Mouse (Mus musculus): ENCODE results near the gene Lhx3. TPM values are rescaled to one million over a fixed set of nuclear protein-coding genes. Genes with fewer than 3 reads are reported as not detected.

Gene Lhx3
- polyA plus RNA-seq, 1 experiment: not detected

DNA sequence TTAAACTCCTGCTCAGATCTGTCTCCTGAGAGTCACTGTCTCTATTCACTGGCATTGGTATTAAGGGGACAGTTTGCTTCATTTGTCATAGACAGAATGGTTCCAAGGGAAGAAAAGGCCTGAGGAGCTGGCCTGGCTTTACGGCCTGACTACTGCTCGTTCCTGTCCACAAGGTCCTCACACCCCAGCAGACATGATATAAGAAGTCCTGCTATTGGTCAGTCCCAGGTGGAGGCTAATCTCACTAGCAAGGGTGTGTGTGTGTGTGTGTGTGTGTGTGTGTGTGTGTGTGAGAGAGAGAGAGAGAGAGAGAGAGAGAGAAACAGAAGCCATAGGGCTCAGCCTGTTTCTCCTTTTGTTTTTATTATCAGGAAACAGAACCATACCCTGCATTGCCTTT lies 30.9 kb downstream of the Lhx3 start:
- Histone ChIP-seq H3K4me3 (replicated peaks; ENCODE audit: extremely low read depth, low read depth, low read length) (no peak overlapping the region), H3K4me1 (ENCODE audit: control insufficient read depth, insufficient read depth, low read length) (no peaks in the 10 kb centered on the region)
- WGBS: 45% methylated on average over 2 of the region's 2 CpGs
- DNase-seq: no peak
- TF ChIP-seq POLR2A (IDR thresholded peaks at IDR 0.05; ENCODE audit: borderline replicate concordance, extremely low read depth, low read depth, low read length): no peak
- no peak for TF ChIP-seq CTCF (IDR thresholded peaks at IDR 0.05; ENCODE audit: insufficient read depth, low read length)

DNA sequence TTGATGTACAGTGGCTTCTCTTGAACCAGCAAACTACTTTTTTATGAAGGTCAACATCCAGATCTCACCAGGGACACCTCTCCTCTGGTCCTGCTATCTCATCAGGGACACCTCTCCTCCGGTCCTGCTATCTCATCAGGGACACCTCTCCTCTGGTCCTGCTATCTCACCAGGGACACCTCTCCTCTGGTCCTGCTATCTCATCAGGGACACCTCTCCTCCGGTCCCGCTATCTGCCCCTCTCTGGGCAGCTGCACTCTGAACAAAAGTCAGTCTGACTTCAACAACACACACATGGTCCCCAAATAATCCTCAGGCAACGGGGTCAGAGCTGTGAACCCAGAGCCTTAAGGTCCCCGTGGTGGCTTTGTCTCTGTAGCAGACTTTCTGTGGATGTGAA lies 31.4 kb downstream of the Lhx3 start:
- TF ChIP-seq POLR2A (IDR thresholded peaks at IDR 0.05; ENCODE audit: borderline replicate concordance, extremely low read depth, low read depth, low read length) (no peak), CTCF (IDR thresholded peaks at IDR 0.05; ENCODE audit: insufficient read depth, low read length) (no peak)
- Histone ChIP-seq H3K4me1 (ENCODE audit: control insufficient read depth, insufficient read depth, low read length) (no peaks in the 10 kb centered on the region), H3K4me3 (replicated peaks; ENCODE audit: extremely low read depth, low read depth, low read length) (no peak overlapping the region)
- 38% methylated on average over 5 of the region's 5 CpGs for WGBS
- no peak for DNase-seq

DNA sequence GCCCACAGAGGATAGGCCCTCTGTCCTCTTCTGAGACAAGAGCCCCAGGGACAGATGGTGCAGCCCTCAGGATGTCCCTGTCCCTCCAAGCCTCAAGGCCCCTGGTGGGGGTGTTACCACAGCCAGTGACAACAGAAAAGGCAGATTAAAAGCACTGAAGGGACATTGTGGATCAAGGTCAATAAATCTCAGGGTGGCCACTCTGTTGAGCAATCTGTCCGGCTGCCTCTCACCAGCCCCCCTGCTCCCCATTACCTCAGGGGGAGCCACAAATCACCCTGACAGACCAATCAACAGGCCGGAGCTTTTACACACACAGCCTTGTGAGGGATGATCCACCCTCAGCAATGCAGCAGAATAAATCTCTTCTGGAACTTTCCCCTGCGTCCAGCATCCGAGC lies 32.9 kb downstream of the Lhx3 start:
- no peak for DNase-seq
- 17% methylated on average over 4 of the region's 4 CpGs for WGBS
- Histone ChIP-seq H3K4me1 (ENCODE audit: control insufficient read depth, insufficient read depth, low read length) (no peaks in the 10 kb centered on the region), H3K4me3 (replicated peaks; ENCODE audit: extremely low read depth, low read depth, low read length) (no peak overlapping the region)
- no peak for TF ChIP-seq CTCF (IDR thresholded peaks at IDR 0.05; ENCODE audit: insufficient read depth, low read length)
- no peak for TF ChIP-seq POLR2A (IDR thresholded peaks at IDR 0.05; ENCODE audit: borderline replicate concordance, extremely low read depth, low read depth, low read length)

DNA sequence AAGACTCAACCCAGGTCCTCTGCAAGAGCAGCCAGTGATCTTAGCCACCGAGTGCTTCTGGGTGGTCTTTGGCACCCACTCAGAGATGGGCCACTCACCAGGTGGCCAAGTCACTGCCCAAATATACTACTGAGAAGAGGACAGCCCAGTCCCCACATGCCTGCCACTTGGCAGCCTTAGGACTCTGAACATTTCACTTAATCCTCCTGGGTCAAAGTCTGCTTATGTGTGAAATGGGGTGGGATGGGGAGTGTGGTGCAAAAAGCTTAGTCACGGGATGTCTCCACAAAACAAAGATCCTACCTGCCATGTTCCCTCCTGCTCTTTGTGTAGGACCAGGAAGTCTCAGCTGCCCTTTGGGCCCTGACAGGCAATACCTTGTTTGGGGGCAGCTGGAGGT lies 35.9 kb downstream of the Lhx3 start:
- TF ChIP-seq POLR2A (IDR thresholded peaks at IDR 0.05; ENCODE audit: borderline replicate concordance, extremely low read depth, low read depth, low read length) (no peak), CTCF (IDR thresholded peaks at IDR 0.05; ENCODE audit: insufficient read depth, low read length) (no peak)
- no peak for DNase-seq
- no peaks in the 10 kb centered on the region for H3K4me1 ChIP-seq (ENCODE audit: control insufficient read depth, insufficient read depth, low read length)
- 72% methylated on average over 2 of the region's 2 CpGs for WGBS
- no peak overlapping the region for H3K4me3 ChIP-seq (replicated peaks; ENCODE audit: extremely low read depth, low read depth, low read length)

DNA sequence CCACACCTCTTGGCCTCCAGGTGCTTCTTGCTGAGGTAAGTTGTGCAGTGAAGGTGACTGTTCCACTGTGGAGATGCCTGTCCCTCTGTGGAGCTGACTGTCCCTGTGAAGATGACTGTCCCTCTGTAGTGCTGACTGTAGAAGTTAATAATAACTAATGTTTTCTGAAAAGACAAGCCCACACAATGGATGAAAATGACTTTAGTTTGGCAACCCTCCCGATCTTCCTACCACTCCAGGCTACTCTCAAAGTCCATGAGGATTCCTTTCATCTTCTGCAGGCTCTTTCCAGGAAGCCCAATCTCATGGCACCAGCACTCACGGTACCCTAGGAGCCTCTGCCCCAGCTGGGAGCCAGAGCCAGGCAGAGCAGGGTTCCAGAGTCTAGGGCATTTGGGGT lies 37.7 kb downstream of the Lhx3 start:
- Histone ChIP-seq H3K4me3 (replicated peaks; ENCODE audit: extremely low read depth, low read depth, low read length) (no peak overlapping the region), H3K4me1 (ENCODE audit: control insufficient read depth, insufficient read depth, low read length) (no peaks in the 10 kb centered on the region)
- no peak for DNase-seq
- TF ChIP-seq CTCF (IDR thresholded peaks at IDR 0.05; ENCODE audit: insufficient read depth, low read length): no peak
- WGBS: 57% methylated on average over 2 of the region's 2 CpGs

DNA sequence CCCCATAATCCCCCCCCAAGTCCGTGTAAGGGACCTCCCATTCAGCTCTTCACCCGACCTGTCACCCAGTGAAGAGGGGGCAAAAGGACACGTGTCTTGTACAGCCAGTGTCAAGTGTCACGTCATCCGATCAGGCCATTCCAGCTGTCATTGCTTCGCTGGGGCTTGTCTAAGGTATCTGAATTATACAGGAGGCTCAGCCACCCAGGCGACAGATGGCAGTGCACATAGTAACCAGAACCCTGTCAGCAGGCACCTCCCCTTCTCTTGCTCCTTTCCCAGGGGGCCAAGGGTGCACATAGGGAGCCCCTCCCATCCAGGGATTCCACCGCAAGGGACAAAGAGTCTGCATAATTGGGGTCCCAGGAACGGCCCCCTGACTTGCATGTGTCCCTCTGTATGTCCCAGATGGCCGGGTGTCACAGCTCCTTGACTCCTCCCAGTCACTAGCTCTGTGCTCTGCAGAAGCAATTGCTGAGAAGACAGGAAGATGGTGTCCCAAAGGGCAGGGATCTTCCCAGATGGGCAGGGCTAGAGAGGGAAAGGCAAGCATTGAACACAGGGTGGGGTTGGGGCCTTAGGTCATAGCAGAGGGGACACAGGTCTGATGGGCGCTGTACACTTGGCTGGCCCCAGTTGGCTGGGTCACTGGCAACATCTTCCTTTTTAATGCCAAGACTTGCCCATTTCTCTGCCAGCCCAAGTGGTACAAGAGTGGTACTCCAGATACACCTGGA lies 39.1 kb downstream of the Lhx3 start:
- TF ChIP-seq CTCF (IDR thresholded peaks at IDR 0.05; ENCODE audit: insufficient read depth, low read length): no peak
- TF ChIP-seq POLR2A (IDR thresholded peaks at IDR 0.05; ENCODE audit: borderline replicate concordance, extremely low read depth, low read depth, low read length): no peak
- DNase-seq: no peak
- Histone ChIP-seq H3K4me3 (replicated peaks; ENCODE audit: extremely low read depth, low read depth, low read length) (no peak overlapping the region), H3K4me1 (ENCODE audit: control insufficient read depth, insufficient read depth, low read length) (no peaks in the 10 kb centered on the region)
- WGBS: 29% methylated on average over 11 of the region's 11 CpGs

DNA sequence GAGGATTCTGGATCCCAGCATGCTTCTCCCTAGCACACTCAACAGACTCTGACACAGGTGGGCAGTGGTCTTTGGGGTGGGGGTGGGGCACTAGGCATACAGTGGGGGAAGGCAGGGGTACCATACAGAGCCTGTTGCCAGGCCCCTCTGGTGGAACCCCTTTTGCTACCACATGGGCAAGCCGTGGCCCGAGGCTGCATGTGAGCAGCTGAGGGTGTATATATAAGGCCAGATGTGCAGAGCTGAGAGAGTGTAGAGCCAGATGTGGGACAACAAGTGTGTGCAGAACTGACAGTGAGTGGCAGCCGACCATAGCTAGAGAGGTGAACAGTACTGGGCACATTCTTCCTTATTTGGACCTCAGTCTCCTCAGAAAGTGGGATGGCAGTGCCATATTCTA lies 41.2 kb downstream of the Lhx3 start:
- no peak for DNase-seq
- no peak overlapping the region for H3K4me3 ChIP-seq (replicated peaks; ENCODE audit: extremely low read depth, low read depth, low read length)
- TF ChIP-seq CTCF (IDR thresholded peaks at IDR 0.05; ENCODE audit: insufficient read depth, low read length): no peak
- no peak for TF ChIP-seq POLR2A (IDR thresholded peaks at IDR 0.05; ENCODE audit: borderline replicate concordance, extremely low read depth, low read depth, low read length)
- 66% methylated on average over 3 of the region's 3 CpGs for WGBS
- no peaks in the 10 kb centered on the region for H3K4me1 ChIP-seq (ENCODE audit: control insufficient read depth, insufficient read depth, low read length)

DNA sequence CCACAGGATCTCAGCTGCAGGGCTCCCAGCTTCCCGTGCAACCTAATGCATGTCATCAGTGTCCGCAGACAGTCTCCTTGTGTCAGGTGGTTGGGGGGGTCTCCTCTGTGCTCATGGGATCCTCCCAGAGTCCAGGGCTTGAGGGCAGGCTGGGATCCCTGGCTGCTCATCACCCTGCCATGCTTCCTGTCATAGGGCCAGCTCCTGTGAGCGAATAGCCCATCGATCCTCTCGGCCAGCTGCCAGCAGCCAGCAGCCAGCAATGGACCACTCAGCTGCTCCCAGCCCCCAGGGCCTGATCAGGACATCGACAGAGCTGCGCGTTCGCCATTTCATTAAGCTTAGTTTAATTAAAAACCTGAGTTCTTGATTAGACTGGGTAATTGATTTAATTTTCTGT lies 50.0 kb downstream of the Lhx3 start:
- 84% methylated on average over 9 of the region's 9 CpGs for WGBS
- TF ChIP-seq POLR2A (IDR thresholded peaks at IDR 0.05; ENCODE audit: borderline replicate concordance, extremely low read depth, low read depth, low read length): no peak
- no peak for TF ChIP-seq CTCF (IDR thresholded peaks at IDR 0.05; ENCODE audit: insufficient read depth, low read length)
- DNase-seq: no peak
- Histone ChIP-seq H3K4me3 (replicated peaks; ENCODE audit: extremely low read depth, low read depth, low read length) (no peak overlapping the region), H3K4me1 (ENCODE audit: control insufficient read depth, insufficient read depth, low read length) (no peaks in the 10 kb centered on the region)

DNA sequence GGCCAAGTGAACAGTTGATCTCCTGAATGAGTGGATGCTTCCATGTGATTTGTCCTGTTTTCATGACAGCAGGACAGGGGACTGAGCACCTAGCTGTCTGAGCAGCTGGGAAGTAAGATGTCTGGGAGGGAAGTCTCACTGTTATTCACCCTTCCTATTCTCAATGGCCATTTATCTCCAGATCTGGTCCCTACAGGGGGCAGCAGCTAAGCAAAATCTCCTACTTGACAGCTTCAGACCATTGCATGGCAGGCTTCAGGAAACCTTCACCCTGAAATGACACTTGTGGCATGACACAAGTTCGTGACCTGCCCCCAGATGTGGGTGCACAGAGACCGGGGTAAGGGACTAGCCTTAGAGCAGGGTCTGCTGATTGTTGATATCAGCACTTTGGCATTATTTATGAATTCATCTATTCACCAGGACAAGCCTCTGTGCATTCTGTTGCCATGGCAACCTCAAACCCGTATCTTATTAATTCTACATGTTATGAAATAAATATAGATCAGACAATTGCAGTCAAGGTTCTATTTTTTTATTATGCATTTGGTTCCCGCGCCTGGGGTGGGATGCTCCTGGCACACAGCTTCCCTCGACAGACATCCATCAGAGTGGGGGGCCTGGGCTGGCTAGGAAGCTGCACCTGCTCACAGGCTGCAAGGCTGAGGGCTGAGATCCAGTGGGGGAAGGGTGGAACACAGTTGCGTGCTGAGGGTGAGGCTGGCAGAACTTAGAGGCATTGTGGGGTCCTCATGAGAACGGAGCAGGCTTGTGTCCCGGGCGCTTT lies 51.7 kb downstream of the Lhx3 start:
- no peak for DNase-seq
- TF ChIP-seq CTCF (IDR thresholded peaks at IDR 0.05; ENCODE audit: insufficient read depth, low read length): no peak
- no peak for TF ChIP-seq POLR2A (IDR thresholded peaks at IDR 0.05; ENCODE audit: borderline replicate concordance, extremely low read depth, low read depth, low read length)
- Histone ChIP-seq H3K4me3 (replicated peaks; ENCODE audit: extremely low read depth, low read depth, low read length) (no peak overlapping the region), H3K4me1 (ENCODE audit: control insufficient read depth, insufficient read depth, low read length) (no peaks in the 10 kb centered on the region)
- WGBS: 68% methylated on average over 10 of the region's 10 CpGs

DNA sequence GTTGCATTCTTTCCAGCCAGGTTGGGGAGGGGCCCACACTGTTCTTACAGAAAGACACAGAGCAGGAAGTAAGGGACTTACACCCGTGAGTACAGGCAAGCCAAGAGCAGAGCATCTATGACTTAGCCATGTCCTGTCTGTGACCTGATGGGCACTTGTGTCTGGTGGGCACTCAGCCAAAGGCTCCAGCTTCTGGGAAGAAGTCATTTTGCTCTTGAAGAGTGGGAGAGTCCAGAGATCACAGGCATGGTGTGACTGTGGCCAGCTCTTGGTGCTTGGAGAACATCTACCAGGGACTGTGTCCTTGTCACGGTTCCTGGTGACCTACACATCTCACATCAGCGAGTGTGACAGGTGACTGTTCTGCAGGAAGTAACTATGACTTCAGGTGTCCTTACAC lies 52.4 kb downstream of the Lhx3 start:
- Histone ChIP-seq H3K4me1 (ENCODE audit: control insufficient read depth, insufficient read depth, low read length) (no peaks in the 10 kb centered on the region), H3K4me3 (replicated peaks; ENCODE audit: extremely low read depth, low read depth, low read length) (no peak overlapping the region)
- TF ChIP-seq POLR2A (IDR thresholded peaks at IDR 0.05; ENCODE audit: borderline replicate concordance, extremely low read depth, low read depth, low read length) (no peak), CTCF (IDR thresholded peaks at IDR 0.05; ENCODE audit: insufficient read depth, low read length) (no peak)
- WGBS: 43% methylated on average over 3 of the region's 3 CpGs
- no peak for DNase-seq

All from lung, adult 2 months (tissue).